Mouse (Mus musculus): ENCODE measurements around the gene Ap2a2.
"Not testable (repeated sequence)": the region's sequence is repeated elsewhere in the genome, so short reads cannot be mapped to it uniquely, and the experiment has no call there.

The Ap2a2 gene

DNA sequence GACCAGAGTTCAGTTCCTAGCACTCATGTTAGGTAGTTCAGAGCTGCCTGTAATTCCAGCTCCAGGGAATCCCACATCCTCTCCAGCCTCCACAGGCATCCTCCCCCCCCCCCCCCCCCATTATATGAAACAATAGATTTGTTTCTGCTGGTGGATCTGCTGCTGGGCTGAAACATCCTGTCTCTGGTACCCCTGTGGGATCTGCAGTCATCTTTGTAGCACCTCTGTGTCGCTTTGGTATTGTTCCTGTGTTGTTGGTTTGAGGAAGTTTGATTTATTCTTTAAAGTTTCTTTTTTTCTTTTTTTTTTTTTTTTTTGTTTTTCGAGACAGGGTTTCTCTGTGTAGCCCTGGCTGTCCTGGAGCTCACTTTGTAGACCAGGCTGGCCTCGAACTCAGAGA, 13.5 kb downstream of the Ap2a2 start:
- POLR2A ChIA-PET: interaction anchor here (0.6 to 1.7 kb wide), 8 partner anchors 9 to 1793 kb away, joined by 3 to 7 read pairs (median 3); no protein-coding TSS in a partner anchor

GRCm38 (mm10) chr7:141577801-141578200, 15.8 kb downstream of the Ap2a2 start:
- ChIA-PET POLR2A (interaction anchor here in 2 of 4 experiments (0.8 to 2.3 kb wide), 7 partner anchors 11 to 186 kb away, joined by 3 to 8 read pairs (median 5); partner anchors contain the start of genes Ap2a2 (in 1 of the 2) and Taldo1 (in 1 of the 2)), CTCF (no interaction called here)

More for the DNA sequence above, 13.5 kb downstream of the Ap2a2 start:
- CTCF ChIA-PET: interaction anchor here (0.6 to 1.4 kb wide), 10 partner anchors 9 to 1129 kb away, joined by 3 to 6 read pairs (median 4); partner anchors contain the start of gene Ap2a2 (in 1 of the 4)

- ChIA-PET CTCF (no interaction called here), POLR2A (interaction anchor here in 3 of 4 experiments (0.7 to 2.3 kb wide), 4 partner anchors 11 to 34 kb away, joined by 3 to 8 read pairs (median 3); partner anchors contain the start of gene Ap2a2 (in 1 of the 3))
Measured at GRCm38 (mm10) chr7:141578511-141578910, 16.5 kb downstream of the Ap2a2 start.

- ChIA-PET CTCF (no interaction called here), POLR2A (interaction anchor here in 3 of 4 experiments (0.7 to 1.4 kb wide), 3 partner anchors 10 to 33 kb away, joined by 3 read pairs; no protein-coding TSS in a partner anchor)
Measured at GRCm38 (mm10) chr7:141578943-141579342, 17.0 kb downstream of the Ap2a2 start.

- POLR2A ChIA-PET: interaction anchor here in 2 of 4 experiments (0.7 to 1.1 kb wide), 3 partner anchors 10 to 113 kb away, joined by 3 to 5 read pairs (median 3); no protein-coding TSS in a partner anchor
- CTCF ChIA-PET: interaction anchor here in 1 of 4 experiments (0.6 kb wide), 1 partner anchor 78 kb away, joined by 3 read pairs; no protein-coding TSS in a partner anchor
Measured at GRCm38 (mm10) chr7:141581323-141581722, 19.4 kb downstream of the Ap2a2 start.

GRCm38 (mm10) chr7:141584048-141584841, 22.3 kb downstream of the Ap2a2 start:
- POLR2A ChIA-PET: interaction anchor here in 3 of 4 experiments (0.5 to 1.8 kb wide), 12 partner anchors 8 to 541 kb away, joined by 3 to 19 read pairs (median 4); partner anchors contain the start of genes Ap2a2 (in 1 of the 3) and Chid1 (in 1 of the 3)
- CTCF ChIA-PET: interaction anchor here (0.5 to 3.0 kb wide), 18 partner anchors 8 to 190 kb away, joined by 3 to 12 read pairs (median 4); partner anchors contain the start of gene Chid1 (in 1 of the 4)

GRCm38 (mm10) chr7:141585288-141585687, 23.3 kb downstream of the Ap2a2 start:
- ChIA-PET POLR2A (interaction anchor here in 2 of 4 experiments (0.7 to 1.8 kb wide), 9 partner anchors 8 to 46 kb away, joined by 3 to 19 read pairs (median 4); partner anchors contain the start of genes Ap2a2 (in 1 of the 2) and Chid1 (in 1 of the 2)), CTCF (interaction anchor here (0.7 to 3.0 kb wide), 9 partner anchors 9 to 105 kb away, joined by 3 to 7 read pairs (median 4); partner anchors contain the start of gene Chid1 (in 1 of the 4))

GRCm38 (mm10) chr7:141585881-141586280, 23.9 kb downstream of the Ap2a2 start:
- ChIA-PET CTCF (interaction anchor here in 3 of 4 experiments (0.7 to 1.8 kb wide), 6 partner anchors 16 to 105 kb away, joined by 3 to 6 read pairs (median 4); partner anchors contain the start of gene Chid1 (in 1 of the 3)), POLR2A (interaction anchor here in 1 of 4 experiments (0.9 to 1.5 kb wide), 4 partner anchors 13 to 19 kb away, joined by 4 to 12 read pairs (median 4); no protein-coding TSS in a partner anchor)

DNA sequence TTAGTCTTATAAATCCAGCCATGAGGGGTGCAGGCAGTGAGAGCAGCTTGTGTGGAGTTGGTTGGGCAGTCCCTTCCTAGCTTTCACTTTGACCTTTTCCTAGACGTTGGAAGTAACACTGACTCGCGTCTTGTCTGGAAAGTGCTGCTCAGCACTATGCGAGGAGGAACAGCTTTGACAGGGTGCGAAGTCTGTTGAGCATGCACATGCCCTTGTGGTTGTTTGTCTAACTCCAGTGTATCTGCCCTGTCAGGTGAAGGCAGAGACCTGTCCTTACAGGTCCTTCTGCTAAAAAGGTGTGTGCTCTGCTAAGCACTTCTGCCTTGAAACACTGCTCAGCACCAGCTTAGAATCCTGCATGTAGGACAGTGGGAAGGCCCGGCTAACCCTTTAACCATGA, 26.9 kb downstream of the Ap2a2 start:
- POLR2A ChIA-PET: interaction anchor here in 3 of 4 experiments (0.7 to 1.9 kb wide), 17 partner anchors 8 to 122 kb away, joined by 3 to 8 read pairs (median 4); partner anchors contain the start of genes Chid1 (in 2 of the 3), Ap2a2 (in 1 of the 3) and Cd151 (in 1 of the 3)
- CTCF ChIA-PET: interaction anchor here in 2 of 4 experiments (0.5 to 1.4 kb wide), 3 partner anchors 8 to 1999 kb away, joined by 3 to 4 read pairs (median 3); no protein-coding TSS in a partner anchor

- POLR2A ChIA-PET, CTCF ChIA-PET: not testable (repeated sequence)
Measured at GRCm38 (mm10) chr7:141590249-141590648, 28.3 kb downstream of the Ap2a2 start.

- CTCF ChIA-PET: interaction anchor here in 1 of 4 experiments (0.5 kb wide), 1 partner anchor 291 kb away, joined by 3 read pairs; no protein-coding TSS in a partner anchor
- POLR2A ChIA-PET: interaction anchor here in 1 of 4 experiments (1.3 kb wide), 1 partner anchor 21 kb away, joined by 4 read pairs; no protein-coding TSS in a partner anchor
Measured at GRCm38 (mm10) chr7:141590959-141591358, 29.0 kb downstream of the Ap2a2 start.

DNA sequence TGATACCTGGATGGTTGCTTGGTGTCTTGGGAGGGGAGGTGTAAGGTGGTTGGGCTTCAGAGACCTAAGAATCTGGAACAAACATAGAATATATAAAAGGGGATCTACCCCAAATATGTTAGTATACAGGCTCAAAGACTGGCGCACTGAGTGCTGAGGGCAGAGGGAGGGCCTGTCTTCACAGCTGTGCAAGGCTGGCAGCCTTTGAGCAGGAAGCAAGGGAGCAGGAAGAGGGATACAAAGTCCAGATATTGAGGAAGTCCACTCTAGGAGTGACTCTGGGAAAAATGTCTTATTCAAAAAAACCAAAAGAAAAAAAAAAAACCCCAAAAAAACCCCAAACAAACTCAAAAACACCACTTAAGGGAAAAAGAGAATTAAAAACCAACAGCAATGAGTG, 30.1 kb downstream of the Ap2a2 start:
- CTCF ChIA-PET: no interaction called here
- POLR2A ChIA-PET: interaction anchor here in 1 of 4 experiments (1.3 to 3.0 kb wide), 2 partner anchors 8 to 22 kb away, joined by 4 to 19 read pairs; no protein-coding TSS in a partner anchor

GRCm38 (mm10) chr7:141593056-141593455, 31.1 kb downstream of the Ap2a2 start:
- ChIA-PET CTCF (interaction anchor here in 1 of 4 experiments (0.7 kb wide), 1 partner anchor 516 kb away, joined by 3 read pairs; no protein-coding TSS in a partner anchor), POLR2A (interaction anchor here in 1 of 4 experiments (3.0 kb wide), 1 partner anchor 9 kb away, joined by 19 read pairs; no protein-coding TSS in a partner anchor)

GRCm38 (mm10) chr7:141596971-141597370, 35.0 kb downstream of the Ap2a2 start:
- ChIA-PET POLR2A (interaction anchor here in 2 of 4 experiments (0.6 to 1.8 kb wide), 4 partner anchors 9 to 486 kb away, joined by 3 to 5 read pairs (median 4); partner anchors contain the start of gene Chid1 (in 1 of the 2)), CTCF (interaction anchor here in 1 of 4 experiments (0.6 to 1.0 kb wide), 2 partner anchors 8 to 17 kb away, joined by 3 to 4 read pairs; no protein-coding TSS in a partner anchor)

- POLR2A ChIA-PET: interaction anchor here in 1 of 4 experiments (1.5 to 1.8 kb wide), 2 partner anchors 58 to 81 kb away, joined by 4 to 5 read pairs; partner anchors contain the start of gene Chid1
- CTCF ChIA-PET: interaction anchor here in 1 of 4 experiments (1.0 kb wide), 1 partner anchor 9 kb away, joined by 4 read pairs; no protein-coding TSS in a partner anchor
Measured at GRCm38 (mm10) chr7:141597563-141597962, 35.6 kb downstream of the Ap2a2 start.

DNA sequence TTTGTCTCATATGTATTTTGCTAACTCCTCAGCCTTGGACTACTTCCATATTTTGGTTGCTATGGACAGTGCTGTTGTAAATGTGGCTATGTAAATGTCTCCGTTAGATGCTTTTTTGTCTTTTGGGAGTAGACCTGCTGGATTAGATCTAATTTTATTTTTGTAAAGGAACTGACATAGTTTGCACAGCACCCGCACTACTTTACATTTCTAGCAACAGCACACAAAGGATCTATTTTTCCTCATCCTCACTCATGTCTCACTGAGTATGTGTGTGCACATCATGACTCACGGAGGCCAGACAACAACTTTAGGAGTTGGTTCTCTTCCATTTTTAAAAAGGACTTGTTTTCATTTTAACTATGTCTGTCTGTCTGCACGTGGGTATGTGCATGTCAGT, 45.7 kb downstream of the Ap2a2 start:
- ChIA-PET CTCF (interaction anchor here in 1 of 4 experiments (0.9 kb wide), 1 partner anchor 126 kb away, joined by 4 read pairs; no protein-coding TSS in a partner anchor), POLR2A (interaction anchor here in 1 of 4 experiments (1.3 kb wide), 1 partner anchor 164 kb away, joined by 3 read pairs; no protein-coding TSS in a partner anchor)

DNA sequence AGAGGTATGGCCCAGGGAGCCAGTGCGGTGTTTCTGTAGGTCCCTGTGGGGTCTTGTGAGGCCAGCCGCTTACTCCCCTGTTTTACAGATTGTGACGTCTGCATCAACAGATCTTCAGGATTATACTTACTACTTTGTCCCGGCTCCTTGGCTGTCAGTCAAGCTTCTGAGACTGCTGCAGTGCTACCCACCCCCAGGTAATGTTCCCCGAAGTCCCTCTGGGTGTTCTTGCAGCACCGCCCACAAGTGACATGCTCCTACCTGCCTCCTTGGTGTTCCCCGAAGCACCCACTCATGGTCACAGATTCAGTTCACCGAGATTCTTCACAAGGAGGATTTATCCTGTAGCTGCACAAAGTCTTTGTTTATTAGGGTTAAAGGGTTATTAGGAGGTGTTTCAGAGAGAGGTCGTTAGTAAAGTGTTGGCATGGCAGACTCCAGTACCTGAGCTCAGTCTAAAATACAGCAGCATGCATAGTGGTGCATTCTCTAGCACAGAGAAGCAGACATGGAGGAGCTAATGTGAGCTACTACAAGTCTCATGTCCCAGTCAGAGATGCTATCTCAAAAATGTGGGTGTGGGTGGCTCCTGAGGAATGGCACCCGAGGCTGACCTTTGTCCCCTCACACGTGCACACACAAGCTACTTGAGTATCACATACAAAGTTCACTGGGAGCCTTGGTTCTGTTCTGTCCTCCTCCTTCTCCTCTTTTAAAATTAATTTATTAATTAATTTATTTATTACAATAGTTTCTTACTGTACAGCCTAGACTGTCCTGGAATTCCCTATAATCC, 47.9 kb downstream of the Ap2a2 start:
- CTCF ChIA-PET: interaction anchor here in 2 of 4 experiments (1.0 to 1.1 kb wide), 2 partner anchors 26 to 344 kb away, joined by 4 to 6 read pairs; no protein-coding TSS in a partner anchor
- POLR2A ChIA-PET: interaction anchor here in 2 of 4 experiments (0.9 to 2.0 kb wide), 7 partner anchors 11 to 141 kb away, joined by 3 to 6 read pairs (median 3); no protein-coding TSS in a partner anchor

All from embryonic stem cell, embryonic (primary cell).